Mouse (Mus musculus) thymus, adult 2 months (tissue): ENCODE results near the gene Larp1b. TPM values are rescaled to one million over a fixed set of nuclear protein-coding genes. Genes with fewer than 3 reads are reported as not detected.

Experiments
- DNase-seq: peaks from one replicate; pipeline ENCODE4 v3.0.0; 2021
- H3K27ac ChIP-seq: fragments of 200-500 bp; 2 replicates; pipeline ENCODE4 v1.5.1; 2012; ENCODE audit warnings: low read length, control low read depth; ENCODE audit not compliant: control insufficient read depth, insufficient read depth
- H3K27me3 ChIP-seq: fragments of 200-500 bp; 2 replicates; pipeline ENCODE4 v1.6.1; 2012; ENCODE audit warnings: mild to moderate bottlenecking, low read length, moderate library complexity, mixed read lengths; ENCODE audit not compliant: control insufficient read depth, insufficient read depth
- H3K36me3 ChIP-seq: fragments of 200-500 bp; 2 replicates; pipeline ENCODE4 v1.6.1; 2012; ENCODE audit warnings: mild to moderate bottlenecking, low read length, moderate library complexity; ENCODE audit not compliant: control insufficient read depth, insufficient read depth
- H3K4me1 ChIP-seq: fragments of 200-500 bp; replicated peaks from 2 replicates; pipeline ENCODE4 v1.6.1; 2012; ENCODE audit warnings: low read length; ENCODE audit not compliant: control insufficient read depth, insufficient read depth
- H3K4me3 ChIP-seq: fragments of 200-500 bp; 2 replicates; pipeline ENCODE4 v1.5.1; 2012; ENCODE audit warnings: mild to moderate bottlenecking, low read length, control low read depth, moderate library complexity; ENCODE audit not compliant: control insufficient read depth, insufficient read depth
- CTCF ChIP-seq: fragments of 200-500 bp; IDR thresholded peaks from 2 replicates; pipeline ENCODE4 v1.5.1; 2012; ENCODE audit warnings: mild to moderate bottlenecking, control low read depth, low read length, moderate library complexity, borderline replicate concordance; ENCODE audit not compliant: control insufficient read depth, poor library complexity, insufficient read depth; ENCODE audit errors: extremely low read depth
- POLR2A ChIP-seq: fragments of 200-500 bp; IDR thresholded peaks from 2 replicates; pipeline ENCODE4 v1.6.1; 2012; ENCODE audit warnings: mild to moderate bottlenecking, low read length, control low read depth, moderate library complexity; ENCODE audit not compliant: control insufficient read depth, poor library complexity, insufficient read depth; ENCODE audit errors: extremely low read depth
- WGBS: fragments of 180-500 bp; shearing (Covaris S2); methylation state at CpG from one replicate; pipeline ENCODE4 v1.1.7; 2018; 5-methylcytosine and 5-hydroxymethylcytosine counted together
- polyA plus RNA-seq: library from polyadenylated mRNA; depleted of rRNA; stranded (reverse); fragments of >200 nt; gene quantifications from 2 replicates; pipeline ENCODE4 v1.2.3, GENCODE M21; 2012; rRNA removed

Gene Larp1b
- polyA plus RNA-seq, 1 experiment, result 4.8 TPM

DNA sequence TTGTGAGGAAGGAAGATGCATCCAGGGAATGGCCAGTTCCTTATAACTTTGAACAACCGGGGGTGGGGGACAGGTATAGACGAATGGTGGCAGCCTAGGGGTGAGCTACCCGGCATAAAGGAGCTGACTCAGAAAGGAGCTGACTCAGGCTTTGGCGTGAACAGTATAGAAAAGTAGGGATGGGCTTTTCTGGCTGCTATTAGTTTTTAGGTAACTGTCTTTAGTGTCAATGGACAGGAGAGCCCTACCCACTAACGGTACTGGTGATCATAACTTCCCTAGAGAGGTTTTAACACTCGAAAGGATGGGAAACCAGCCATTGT, 134.1 kb downstream of the Larp1b start:
- Histone ChIP-seq H3K4me1 (no peaks in the 10 kb centered on the region; the same call in 1 of the 2 replicates), H3K4me3 (peak overlapping the region; percentile 61), H3K27me3 (no peaks in the 10 kb centered on the region), H3K27ac (no peak overlapping the region; the same call in 1 of the 2 replicates), H3K36me3 (no peaks in the 10 kb centered on the region)
- no peak for DNase-seq
- 2% methylated on average over 6 of the region's 6 CpGs for WGBS
- TF ChIP-seq CTCF (no peak), POLR2A (no peak)

DNA sequence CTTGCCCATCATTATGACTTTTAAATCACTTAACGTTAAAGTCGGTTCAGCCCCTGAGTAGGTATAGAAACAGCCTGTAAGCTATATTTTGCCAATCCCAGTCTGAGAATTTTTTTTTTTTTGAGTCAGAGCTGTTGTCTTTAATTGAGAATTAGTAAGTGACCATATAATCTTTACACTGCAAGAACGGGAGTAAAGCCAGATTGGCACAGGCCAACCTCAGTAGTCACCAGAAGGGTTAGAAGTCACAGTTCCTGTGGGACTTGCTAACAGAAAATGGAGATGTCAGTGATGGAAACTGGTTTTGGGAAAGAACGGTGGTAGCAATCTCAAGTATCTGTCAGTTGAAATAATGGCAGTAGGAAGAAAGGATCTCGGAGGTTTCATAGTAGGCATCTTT, 134.8 kb downstream of the Larp1b start:
- 96% methylated on average over 5 of the region's 5 CpGs for WGBS
- Histone ChIP-seq H3K27me3 (no peaks in the 10 kb centered on the region), H3K36me3 (no peaks in the 10 kb centered on the region), H3K4me1 (no peaks in the 10 kb centered on the region; the same call in 1 of the 2 replicates), H3K27ac (no peak overlapping the region), H3K4me3 (no peak overlapping the region)
- no peak for TF ChIP-seq POLR2A
- TF ChIP-seq CTCF, result no peak
- DNase-seq, result no peak

DNA sequence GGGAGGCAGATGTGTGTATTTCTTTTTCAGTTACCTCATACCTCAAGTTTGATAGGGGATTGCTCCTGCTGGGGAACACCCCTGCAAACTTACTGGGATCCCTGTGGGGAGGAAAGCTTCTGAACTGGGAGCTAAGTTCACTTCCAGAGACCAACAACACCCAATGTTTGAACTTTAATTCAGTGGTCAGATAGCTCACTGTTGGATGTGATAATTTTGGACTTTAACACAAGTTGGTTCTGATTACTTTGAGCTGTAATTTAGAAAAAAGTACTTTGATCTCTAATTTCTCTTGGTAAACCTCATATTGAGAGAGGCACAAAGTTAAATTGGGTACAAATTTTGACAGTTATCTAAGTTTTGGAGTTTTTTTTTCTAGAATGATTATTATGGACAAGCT, 137.4 kb downstream of the Larp1b start:
- Histone ChIP-seq H3K36me3 (no peaks in the 10 kb centered on the region), H3K4me3 (no peak overlapping the region), H3K27me3 (no peaks in the 10 kb centered on the region), H3K4me1 (no peaks in the 10 kb centered on the region), H3K27ac (no peak overlapping the region)
- TF ChIP-seq POLR2A (no peak), CTCF (no peak)
- no peak for DNase-seq

Other genes with a start within 250 kb of the Larp1b start
- 0.10 and 0.16 TPM in 2 replicates for gene Slc25a31, start 241.0 kb upstream of the Larp1b start, polyA plus RNA-seq
- gene Hspa4l, start 205.3 kb upstream of the Larp1b start, polyA plus RNA-seq, result 23.5 and 27.8 TPM in 2 replicates
- gene Plk4, start 149.8 kb upstream of the Larp1b start, polyA plus RNA-seq, result 15.8 and 19.5 TPM in 2 replicates
- 7.5 and 8.3 TPM in 2 replicates for gene Mfsd8, start 102.9 kb upstream of the Larp1b start, polyA plus RNA-seq
- gene Abhd18, start 102.9 kb upstream of the Larp1b start, polyA plus RNA-seq, result 4.8 and 6.4 TPM in 2 replicates
- gene 1700034I23Rik, start 47.3 kb upstream of the Larp1b start, polyA plus RNA-seq, result 0.04 TPM in 1 of 2 replicates, not detected in the other
- 11.2 and 12.6 TPM in 2 replicates for gene Pgrmc2, start 133.2 kb downstream of the Larp1b start, polyA plus RNA-seq